Mouse (Mus musculus) heart, embryonic 14.5 days (tissue): ENCODE data around the gene Adgrl1. TPM values are rescaled to one million over a fixed set of nuclear protein-coding genes. Genes with fewer than 3 reads are reported as not detected.

Source experiments
- ATAC-seq: fragments of 200-750 bp; cut with Nextera tagmentation; 2 replicates; pipeline ENCODE4 v1.8.0; 2017; ENCODE audit warnings: low read depth, moderate TSS enrichment; ENCODE audit not compliant: insufficient number of reproducible peaks, insufficient read depth, low FRiP score
- H3K27ac ChIP-seq, 2 experiments: fragments of 200-500 bp in 1 of 2; fragments of 300-500 bp in 1 of 2; sonication (generic) in 1 of 2; replicated peaks in 1 of 2; 2 replicates each; pipeline ENCODE4 v1.5.1; 2012 to 2014; ENCODE audit warnings: low read depth in 2 of 2, low read length in 2 of 2, control low read depth in 1 of 2, mild to moderate bottlenecking in 1 of 2, mixed read lengths in 1 of 2; ENCODE audit not compliant: control insufficient read depth in 1 of 2, insufficient read depth in 1 of 2
- H3K27me3 ChIP-seq: fragments of 300-500 bp; sonication (generic); 2 replicates; pipeline ENCODE4 v1.6.1; 2014; ENCODE audit warnings: mild to moderate bottlenecking, low read length, control low read depth; ENCODE audit not compliant: control insufficient read depth, insufficient read depth
- H3K36me3 ChIP-seq: fragments of 300-500 bp; sonication (generic); 2 replicates; pipeline ENCODE4 v1.6.1; 2014; ENCODE audit warnings: mild to moderate bottlenecking, control low read depth, low read length, mixed read lengths; ENCODE audit not compliant: control insufficient read depth, insufficient read depth
- H3K4me1 ChIP-seq, 2 experiments: fragments of 200-500 bp in 1 of 2; fragments of 300-500 bp in 1 of 2; sonication (generic) in 1 of 2; 2 replicates each; pipeline ENCODE4 v1.6.1; 2012 to 2014; ENCODE audit warnings: low read length in 2 of 2, control low read depth in 1 of 2, mixed read lengths in 1 of 2; ENCODE audit not compliant: control insufficient read depth in 2 of 2, insufficient read depth in 2 of 2
- H3K4me2 ChIP-seq: fragments of 300-500 bp; sonication (generic); 2 replicates; pipeline ENCODE4 v1.6.1; 2014; ENCODE audit warnings: mild to moderate bottlenecking, low read length
- H3K4me3 ChIP-seq, 2 experiments: fragments of 200-500 bp in 1 of 2; fragments of 300-500 bp in 1 of 2; sonication (generic) in 1 of 2; 2 replicates each; pipeline ENCODE4 v1.5.1; 2012 to 2014; ENCODE audit warnings: low read length in 2 of 2, mild to moderate bottlenecking in 2 of 2, control low read depth in 1 of 2, low read depth in 1 of 2, moderate library complexity in 1 of 2; ENCODE audit not compliant: control insufficient read depth in 1 of 2, insufficient read depth in 1 of 2
- H3K9ac ChIP-seq: fragments of 300-500 bp; sonication (generic); 2 replicates; pipeline ENCODE4 v1.6.1; 2014; ENCODE audit warnings: mild to moderate bottlenecking, low read length
- H3K9me3 ChIP-seq: fragments of 300-500 bp; sonication (generic); 2 replicates; pipeline ENCODE4 v1.6.1; 2016; ENCODE audit warnings: low read length, control low read depth; ENCODE audit not compliant: control insufficient read depth
- WGBS: fragments of 180-500 bp; shearing (Covaris S2); extraction: QIAGEN DNeasy Blood & Tissue Kit; methylation state at CpG from one replicate; pipeline ENCODE4 v1.1.7; 2014; 5-methylcytosine and 5-hydroxymethylcytosine counted together
- polyA plus RNA-seq: library from polyadenylated mRNA; unstranded; fragments of >200 nt; fragmentation: Nextera tagmentation; extraction: Ambion mirVana; gene quantifications from 2 replicates; pipeline ENCODE4 v1.2.1, GENCODE M21; 2014

Gene Adgrl1
- polyA plus RNA-seq, 1 experiment from 2014 or later = 13.0 TPM

GRCm38 (mm10) chr8:83955958-83956218, 56.0 kb downstream of the Adgrl1 start:
- Histone ChIP-seq H3K36me3 (no peaks in the 10 kb centered on the region), H3K9me3 (no peaks in the 10 kb centered on the region), H3K9ac (peak overlapping the region; percentile 77), H3K27ac (no peak overlapping the region), H3K27me3 (no peaks in the 10 kb centered on the region), H3K4me2 (peak overlapping the region; percentile 90), H3K4me1 (peaks cover 9 to 15% of the 10 kb centered on the region in 2 experiments), H3K4me3 (peak overlapping the region; percentile 66 to 80)
- 1% methylated on average over 15 of the region's 15 CpGs for WGBS
- ATAC-seq = no peak

- Histone ChIP-seq H3K27ac (no peak overlapping the region), H3K4me3 (peak overlapping the region; percentile 66 to 80; a peak in 2 of 4 replicates), H3K4me1 (peaks cover 9 to 15% of the 10 kb centered on the region in 2 experiments), H3K9ac (peak overlapping the region; percentile 77; the same call in 1 of the 2 replicates), H3K36me3 (no peaks in the 10 kb centered on the region), H3K9me3 (no peaks in the 10 kb centered on the region), H3K27me3 (no peaks in the 10 kb centered on the region), H3K4me2 (peak overlapping the region; percentile 90)
- 21% methylated on average over 1 of the region's 1 CpGs for WGBS
- ATAC-seq = no peak
Measured at GRCm38 (mm10) chr8:83956789-83957188, 56.9 kb downstream of the Adgrl1 start.

- WGBS = 67% methylated on average over 5 of the region's 5 CpGs
- Histone ChIP-seq H3K4me1 (peaks cover 5 to 17% of the 10 kb centered on the region in 2 experiments), H3K4me3 (no peak overlapping the region), H3K36me3 (peaks cover 38% of the 10 kb centered on the region), H3K9me3 (no peaks in the 10 kb centered on the region), H3K9ac (no peak overlapping the region; the same call in 1 of the 2 replicates), H3K27me3 (no peaks in the 10 kb centered on the region), H3K27ac (peak overlapping the region; percentile 8 to 59; a peak in 3 of 4 replicates), H3K4me2 (no peak overlapping the region)
- ATAC-seq = no peak
Measured at GRCm38 (mm10) chr8:83964015-83964765, 64.3 kb downstream of the Adgrl1 start.

GRCm38 (mm10) chr8:83967701-83968100, 67.8 kb downstream of the Adgrl1 start:
- no peak overlapping the region for H3K27ac ChIP-seq
- H3K27me3 ChIP-seq = no peaks in the 10 kb centered on the region
- no peaks in the 10 kb centered on the region for H3K9me3 ChIP-seq
- H3K4me3 ChIP-seq = no peak overlapping the region
- peaks cover 9 to 24% of the 10 kb centered on the region in 2 experiments for H3K4me1 ChIP-seq
- H3K9ac ChIP-seq = no peak overlapping the region
- ATAC-seq = no peak
- 93% methylated on average over 7 of the region's 7 CpGs for WGBS
- peaks cover 45% of the 10 kb centered on the region for H3K36me3 ChIP-seq
- H3K4me2 ChIP-seq = no peak overlapping the region

- Histone ChIP-seq H3K27me3 (no peaks in the 10 kb centered on the region), H3K4me1 (peaks cover 10 to 26% of the 10 kb centered on the region in 2 experiments), H3K36me3 (peaks cover 35% of the 10 kb centered on the region), H3K9me3 (no peaks in the 10 kb centered on the region), H3K9ac (no peak overlapping the region), H3K4me2 (no peak overlapping the region), H3K27ac (no peak overlapping the region), H3K4me3 (no peak overlapping the region)
- no peak for ATAC-seq
- WGBS = 87% methylated on average over 4 of the region's 4 CpGs
Measured at GRCm38 (mm10) chr8:83971121-83971520, 71.2 kb downstream of the Adgrl1 start.

- H3K9ac ChIP-seq = peak overlapping the region; percentile 87
- H3K9me3 ChIP-seq = no peaks in the 10 kb centered on the region
- peak overlapping the region; percentile 47 to 77; a peak in 2 of 4 replicates for H3K27ac ChIP-seq
- no peaks in the 10 kb centered on the region for H3K27me3 ChIP-seq
- peaks cover 32% of the 10 kb centered on the region for H3K36me3 ChIP-seq
- peaks cover 10 to 32% of the 10 kb centered on the region in 2 experiments for H3K4me1 ChIP-seq
- peak overlapping the region; percentile 86 for H3K4me2 ChIP-seq
- ATAC-seq = no peak
- H3K4me3 ChIP-seq = peak overlapping the region; percentile 84 to 96
- WGBS = 75% methylated on average over 6 of the region's 6 CpGs
Measured at GRCm38 (mm10) chr8:83971661-83972060, 71.8 kb downstream of the Adgrl1 start.

GRCm38 (mm10) chr8:83972150-83973120, 72.5 kb downstream of the Adgrl1 start, which contains the start of gene Prkaca:
Prkaca (plus strand) TSS chr8:83972993.
- WGBS = under 1% methylated on average over 84 of the region's 94 CpGs
- Histone ChIP-seq H3K4me1 (peaks cover 18 to 40% of the 10 kb centered on the region in 2 experiments), H3K36me3 (peaks cover 25% of the 10 kb centered on the region), H3K9me3 (no peaks in the 10 kb centered on the region), H3K27ac (peak within 1 kb of the TSS; percentile 49 to 82), H3K27me3 (no peaks in the 10 kb centered on the region), H3K4me2 (peak within 1 kb of the TSS; percentile 86), H3K9ac (peak within 1 kb of the TSS; percentile 96), H3K4me3 (peak within 1 kb of the TSS; percentile 84 to 96)
- ATAC-seq = peak; percentile 99
